Mouse (Mus musculus) thymus, postnatal 10 days (tissue): ENCODE results near the gene Tmem255b.

ENCODE experiments used
- DNase-seq, 2 experiments: peaks; one replicate each; pipeline ENCODE4 v3.0.0; 2021; ENCODE audit warnings: low spot score in 2 of 2

The Tmem255b gene

GRCm38 (mm10) chr8:13491491-13492010 lies 56.6 kb downstream of the Tmem255b start:
- DNase-seq, result no peak

- no peak for DNase-seq
Observed at GRCm38 (mm10) chr8:13492198-13492995, 57.4 kb downstream of the Tmem255b start.

GRCm38 (mm10) chr8:13493011-13493410 lies 58.0 kb downstream of the Tmem255b start:
- DNase-seq, result no peak

GRCm38 (mm10) chr8:13493858-13494631 lies 59.1 kb downstream of the Tmem255b start, which contains the start of gene Gas6:
Gas6 (minus strand) TSS chr8:13494490.
- no peak for DNase-seq

- no peak for DNase-seq
Observed at GRCm38 (mm10) chr8:13501221-13501620, 66.2 kb downstream of the Tmem255b start.

GRCm38 (mm10) chr8:13503936-13504606 lies 69.1 kb downstream of the Tmem255b start:
- no peak for DNase-seq

GRCm38 (mm10) chr8:13504894-13505674 lies 70.1 kb downstream of the Tmem255b start:
- no peak for DNase-seq

- no peak for DNase-seq
Observed at GRCm38 (mm10) chr8:13506849-13507248, 71.9 kb downstream of the Tmem255b start.

GRCm38 (mm10) chr8:13507284-13507937 lies 72.4 kb downstream of the Tmem255b start:
- DNase-seq, result no peak

GRCm38 (mm10) chr8:13512016-13512415 lies 77.0 kb downstream of the Tmem255b start:
- no peak for DNase-seq

- no peak for DNase-seq
Observed at GRCm38 (mm10) chr8:13512677-13513076, 77.7 kb downstream of the Tmem255b start.

- DNase-seq, result no peak
Observed at GRCm38 (mm10) chr8:13513556-13514370, 78.8 kb downstream of the Tmem255b start.

- DNase-seq, result no peak
Observed at GRCm38 (mm10) chr8:13516011-13516442, 81.0 kb downstream of the Tmem255b start.

- DNase-seq, result no peak
Observed at GRCm38 (mm10) chr8:13516728-13517127, 81.7 kb downstream of the Tmem255b start.

GRCm38 (mm10) chr8:13517284-13517781 lies 82.3 kb downstream of the Tmem255b start:
- no peak for DNase-seq
